Mouse (Mus musculus): ENCODE measurements around the gene Fto. TPM values are rescaled to one million over a fixed set of nuclear protein-coding genes. Genes with fewer than 3 reads are reported as not detected.

The Fto gene
- polyA plus RNA-seq, 1 experiment from 2014 or later = 107 TPM

DNA sequence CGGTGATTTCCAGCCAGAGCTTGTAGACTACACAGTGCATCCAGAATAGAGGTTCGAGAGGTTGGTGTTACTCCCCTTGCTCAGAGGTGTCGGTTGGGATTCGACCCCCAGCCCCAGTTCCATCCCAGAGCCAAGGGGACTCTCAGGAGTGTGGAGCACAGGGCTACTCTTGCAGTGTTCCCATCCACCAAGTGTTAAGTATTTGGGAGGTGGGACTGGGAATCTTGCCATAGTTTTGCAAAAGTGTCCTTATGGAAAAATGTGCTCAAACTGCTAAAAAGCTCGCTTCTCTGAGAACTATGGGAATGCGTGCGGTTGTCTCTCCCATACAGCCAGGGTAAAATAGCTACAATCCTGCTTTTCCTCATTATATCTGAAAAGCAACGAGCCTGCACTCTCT, 180.0 kb downstream of the Fto start:
- Histone ChIP-seq H3K27me3 (no peaks in the 10 kb centered on the region), H3K9me3 (no peaks in the 10 kb centered on the region), H3K36me3 (no peaks in the 10 kb centered on the region), H3K4me3 (no peak overlapping the region), H3K4me2 (no peak overlapping the region), H3K27ac (no peak overlapping the region), H3K4me1 (peaks cover 40% of the 10 kb centered on the region), H3K9ac (no peak overlapping the region)
- no peak for ATAC-seq (ENCODE audit: insufficient number of reproducible peaks, insufficient read depth, low FRiP score, low TSS enrichment, low read depth)
- WGBS = 76% methylated on average over 8 of the region's 8 CpGs

DNA sequence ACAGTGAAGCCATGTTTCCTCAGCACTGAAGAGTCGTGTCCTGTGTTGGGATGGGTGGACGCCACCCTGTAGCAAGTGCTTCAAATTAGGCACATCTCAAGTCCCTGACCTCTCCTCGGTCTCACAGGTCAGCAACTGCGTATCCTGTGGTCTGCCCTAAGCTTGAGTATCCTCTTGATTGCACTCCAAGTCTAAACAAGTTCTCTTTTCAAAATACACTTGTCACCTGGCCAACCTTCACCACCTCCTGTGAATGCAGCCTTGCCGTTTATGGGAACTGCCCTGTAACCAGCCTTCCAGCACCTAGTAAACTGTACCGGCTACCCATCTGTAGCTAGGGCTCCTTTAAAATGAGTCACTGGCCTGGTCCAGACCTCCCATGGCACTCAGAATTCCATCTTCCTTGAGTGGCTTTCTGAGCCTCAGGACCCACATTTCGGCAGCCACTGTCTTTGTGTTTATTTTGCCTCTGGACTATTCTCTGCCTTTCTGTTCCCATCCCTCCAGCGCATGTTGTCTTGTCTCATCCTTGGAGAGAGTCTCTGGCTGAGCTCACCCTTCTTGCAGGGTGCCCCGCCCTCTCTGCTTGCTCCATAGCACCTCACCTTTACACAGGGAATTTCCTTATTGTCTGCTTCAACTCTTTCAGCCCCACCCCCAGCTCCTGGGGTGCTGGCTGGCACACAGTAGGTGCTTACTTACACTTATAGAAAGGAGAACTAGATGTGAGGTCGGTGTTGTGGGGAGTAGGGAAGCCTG, 181.4 kb downstream of the Fto start:
- no peak overlapping the region for H3K27ac ChIP-seq
- peaks cover 27% of the 10 kb centered on the region for H3K4me1 ChIP-seq
- no peaks in the 10 kb centered on the region for H3K27me3 ChIP-seq
- H3K4me2 ChIP-seq = no peak overlapping the region
- 49% methylated on average over 10 of the region's 10 CpGs for WGBS
- ATAC-seq (ENCODE audit: insufficient number of reproducible peaks, insufficient read depth, low FRiP score, low TSS enrichment, low read depth) = no peak
- no peaks in the 10 kb centered on the region for H3K9me3 ChIP-seq
- H3K4me3 ChIP-seq = no peak overlapping the region
- H3K9ac ChIP-seq = no peak overlapping the region
- no peaks in the 10 kb centered on the region for H3K36me3 ChIP-seq

DNA sequence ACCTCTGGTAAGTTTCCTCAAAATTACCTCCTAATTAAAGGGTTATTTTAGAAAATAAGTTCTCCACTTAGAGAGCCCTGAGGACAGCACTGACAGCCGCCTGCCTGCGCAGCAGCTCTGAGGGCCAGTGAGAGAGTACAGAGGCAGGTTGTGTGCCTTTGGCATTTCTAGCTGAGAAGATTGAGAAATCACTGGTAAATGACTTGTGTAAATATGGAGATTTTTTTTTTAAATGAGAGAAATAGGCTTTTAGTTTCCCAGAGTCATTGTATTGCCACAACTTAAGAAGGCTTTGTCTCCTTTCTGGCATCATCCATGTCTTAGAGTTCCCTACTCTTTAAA, 181.9 kb downstream of the Fto start:
- H3K9me3 ChIP-seq = no peaks in the 10 kb centered on the region
- no peaks in the 10 kb centered on the region for H3K27me3 ChIP-seq
- no peak for ATAC-seq (ENCODE audit: insufficient number of reproducible peaks, insufficient read depth, low FRiP score, low TSS enrichment, low read depth)
- 50% methylated on average over 2 of the region's 2 CpGs for WGBS
- no peaks in the 10 kb centered on the region for H3K36me3 ChIP-seq
- no peak overlapping the region for H3K4me3 ChIP-seq
- H3K9ac ChIP-seq = no peak overlapping the region
- no peak overlapping the region for H3K27ac ChIP-seq
- H3K4me2 ChIP-seq = no peak overlapping the region
- H3K4me1 ChIP-seq = peaks cover 26% of the 10 kb centered on the region

DNA sequence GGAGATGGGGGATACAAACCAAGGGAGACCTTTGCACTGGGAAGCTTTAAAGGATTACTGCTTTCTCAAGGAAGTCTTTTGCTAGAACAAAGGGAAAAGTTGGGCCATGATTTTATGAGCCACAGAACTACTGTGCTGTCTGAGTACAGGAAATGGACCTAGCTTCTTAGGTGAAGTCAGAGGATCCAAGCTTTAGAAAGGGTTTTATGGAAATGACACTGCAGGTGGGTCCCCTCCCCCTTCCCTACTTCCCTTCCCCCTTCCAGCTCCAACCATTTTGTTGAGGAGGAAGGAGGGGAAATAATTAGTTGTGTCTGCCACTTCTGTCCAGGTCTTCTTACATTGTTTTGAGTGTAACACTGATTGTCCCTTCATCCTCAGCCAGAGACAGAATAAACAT, 182.7 kb downstream of the Fto start:
- Histone ChIP-seq H3K4me1 (peaks cover 26% of the 10 kb centered on the region), H3K36me3 (no peaks in the 10 kb centered on the region), H3K9ac (no peak overlapping the region), H3K27ac (no peak overlapping the region), H3K9me3 (no peaks in the 10 kb centered on the region), H3K4me3 (no peak overlapping the region), H3K27me3 (no peaks in the 10 kb centered on the region), H3K4me2 (no peak overlapping the region)
- no peak for ATAC-seq (ENCODE audit: insufficient number of reproducible peaks, insufficient read depth, low FRiP score, low TSS enrichment, low read depth)

DNA sequence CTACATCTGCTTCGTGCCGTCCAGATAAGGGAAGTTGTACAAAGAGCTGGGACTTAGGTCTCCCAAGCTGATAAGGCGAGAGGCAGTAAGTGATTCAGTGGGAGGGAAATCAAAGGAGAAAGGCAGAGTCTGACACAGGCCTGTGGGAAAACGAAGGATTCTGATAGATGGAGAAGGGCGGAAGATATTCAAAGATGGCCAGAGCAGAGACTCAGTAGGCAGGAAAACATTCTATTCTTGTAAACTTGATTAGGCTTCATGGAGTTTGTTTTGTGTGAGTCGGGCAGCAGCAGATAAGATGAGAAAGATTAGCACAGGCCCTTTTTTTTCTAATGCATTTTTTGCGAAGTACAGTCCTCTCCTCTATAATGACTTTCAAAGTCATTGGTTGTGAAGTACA, 183.6 kb downstream of the Fto start:
- no peaks in the 10 kb centered on the region for H3K27me3 ChIP-seq
- H3K36me3 ChIP-seq = no peaks in the 10 kb centered on the region
- no peak for ATAC-seq (ENCODE audit: insufficient number of reproducible peaks, insufficient read depth, low FRiP score, low TSS enrichment, low read depth)
- H3K27ac ChIP-seq = no peak overlapping the region
- H3K4me2 ChIP-seq = no peak overlapping the region
- no peak overlapping the region for H3K4me3 ChIP-seq
- WGBS = 68% methylated on average over 7 of the region's 7 CpGs
- H3K9me3 ChIP-seq = no peaks in the 10 kb centered on the region
- H3K4me1 ChIP-seq = peaks cover 21% of the 10 kb centered on the region
- no peak overlapping the region for H3K9ac ChIP-seq

DNA sequence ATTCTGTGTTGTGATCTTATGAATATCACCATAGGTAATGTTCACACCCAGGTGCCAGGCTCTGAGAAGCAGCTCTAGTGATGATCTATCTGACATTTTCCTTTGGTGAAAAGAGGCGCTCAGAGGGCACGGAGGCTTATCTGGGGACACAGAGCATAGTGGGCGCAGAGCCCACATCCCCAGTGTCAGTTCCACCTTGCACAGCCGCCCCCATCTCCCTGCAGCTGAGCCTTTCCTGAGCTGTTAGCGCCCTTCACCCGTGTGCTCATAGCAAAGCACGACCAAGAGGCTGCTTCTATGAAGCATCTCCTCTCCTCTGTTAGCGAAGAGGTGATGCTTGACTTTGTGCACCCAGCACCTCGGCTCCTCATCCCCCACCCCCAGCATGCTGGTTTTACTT, 185.3 kb downstream of the Fto start:
- Histone ChIP-seq H3K36me3 (no peaks in the 10 kb centered on the region), H3K27ac (no peak overlapping the region), H3K27me3 (no peaks in the 10 kb centered on the region), H3K4me1 (peaks cover 26% of the 10 kb centered on the region), H3K9ac (no peak overlapping the region), H3K4me3 (no peak overlapping the region), H3K9me3 (no peaks in the 10 kb centered on the region), H3K4me2 (no peak overlapping the region)
- 90% methylated on average over 9 of the region's 9 CpGs for WGBS
- no peak for ATAC-seq (ENCODE audit: insufficient number of reproducible peaks, insufficient read depth, low FRiP score, low TSS enrichment, low read depth)

DNA sequence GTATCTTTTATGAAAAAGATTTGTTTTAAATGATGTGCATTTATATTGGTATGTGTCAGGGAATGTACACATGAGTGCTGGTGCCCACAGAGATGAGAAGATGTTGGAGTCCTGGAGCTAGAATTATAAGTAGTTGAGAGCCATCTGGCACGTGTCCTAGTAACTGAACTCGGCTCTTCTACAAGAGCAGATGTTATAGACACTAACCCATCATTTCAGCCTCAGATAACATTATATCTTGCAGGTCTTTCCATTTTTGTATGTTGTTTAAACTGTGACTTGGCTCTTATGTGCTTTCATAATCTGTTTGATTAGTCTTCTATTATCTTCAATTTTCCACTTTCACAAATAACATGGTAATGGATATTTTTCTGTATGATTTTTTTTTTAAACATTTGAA, 186.0 kb downstream of the Fto start:
- Histone ChIP-seq H3K4me1 (peaks cover 31% of the 10 kb centered on the region), H3K4me3 (no peak overlapping the region), H3K36me3 (no peaks in the 10 kb centered on the region), H3K27me3 (no peaks in the 10 kb centered on the region), H3K4me2 (no peak overlapping the region), H3K9ac (no peak overlapping the region), H3K27ac (no peak overlapping the region), H3K9me3 (no peaks in the 10 kb centered on the region)
- no peak for ATAC-seq (ENCODE audit: insufficient number of reproducible peaks, insufficient read depth, low FRiP score, low TSS enrichment, low read depth)
- 78% methylated on average over 2 of the region's 2 CpGs for WGBS

DNA sequence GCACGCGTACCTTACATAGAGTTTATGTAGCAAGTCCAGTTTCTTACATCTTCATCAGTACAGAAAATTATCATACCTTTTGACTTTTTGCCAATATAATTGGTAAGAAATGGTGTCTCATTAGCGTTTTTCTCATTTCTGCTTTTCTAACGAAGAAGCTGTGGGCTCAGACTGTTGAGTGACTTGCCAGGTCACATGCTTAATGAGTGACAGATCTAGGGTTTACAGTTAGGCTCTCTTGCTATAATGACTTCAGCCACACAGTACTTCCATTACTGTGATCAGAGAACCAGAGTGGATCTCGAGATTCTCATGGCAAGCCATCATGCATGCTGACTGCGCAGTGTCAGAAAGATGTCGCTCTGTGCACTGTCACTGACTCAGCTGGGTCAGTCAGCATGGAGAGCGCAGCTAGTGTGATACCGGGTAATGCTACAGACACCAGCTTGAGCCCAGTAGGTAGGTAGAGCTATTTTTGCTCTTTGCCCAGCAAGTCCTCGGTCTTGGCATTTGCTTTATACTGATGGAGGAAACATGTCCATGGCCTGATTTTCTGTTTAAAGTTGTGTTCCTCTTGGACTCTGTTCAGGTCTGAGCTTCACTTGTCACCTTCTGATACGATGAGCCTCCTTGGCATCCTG, 188.8 kb downstream of the Fto start:
- no peak for ATAC-seq (ENCODE audit: insufficient number of reproducible peaks, insufficient read depth, low FRiP score, low TSS enrichment, low read depth)

DNA sequence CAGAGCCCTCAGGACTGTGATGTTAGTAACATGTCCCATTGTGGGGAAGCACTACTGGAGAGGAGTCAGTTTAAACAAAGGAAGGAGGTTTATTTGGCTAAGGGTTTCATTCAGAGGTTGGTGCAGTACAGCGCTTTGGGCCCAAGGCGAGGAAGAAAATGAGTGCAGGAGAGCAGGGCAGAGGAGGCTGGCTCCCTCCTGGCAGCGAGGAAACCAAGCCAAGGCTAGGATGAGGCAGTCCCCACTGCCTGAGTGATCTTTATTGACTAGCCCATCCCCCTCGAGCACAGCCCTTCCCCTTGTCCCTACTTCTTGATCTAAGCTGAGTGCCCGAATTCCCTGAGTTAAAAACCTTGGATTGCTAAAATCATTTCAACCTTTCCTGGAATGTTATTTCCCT, 189.5 kb downstream of the Fto start:
- WGBS = 39% methylated on average over 5 of the region's 5 CpGs
- Histone ChIP-seq H3K9me3 (no peaks in the 10 kb centered on the region), H3K4me3 (no peak overlapping the region), H3K9ac (no peak overlapping the region; the same call in 1 of the 2 replicates), H3K27ac (no peak overlapping the region), H3K4me1 (peaks cover 31% of the 10 kb centered on the region), H3K4me2 (no peak overlapping the region), H3K27me3 (no peaks in the 10 kb centered on the region), H3K36me3 (no peaks in the 10 kb centered on the region)
- ATAC-seq (ENCODE audit: insufficient number of reproducible peaks, insufficient read depth, low FRiP score, low TSS enrichment, low read depth) = no peak

More for the DNA sequence above, 188.8 kb downstream of the Fto start:
- no peaks in the 10 kb centered on the region for H3K9me3 ChIP-seq
- H3K4me3 ChIP-seq = no peak overlapping the region
- H3K27me3 ChIP-seq = no peaks in the 10 kb centered on the region
- peaks cover 25% of the 10 kb centered on the region for H3K4me1 ChIP-seq
- H3K36me3 ChIP-seq = no peaks in the 10 kb centered on the region
- H3K9ac ChIP-seq = no peak overlapping the region
- WGBS = 80% methylated on average over 11 of the region's 11 CpGs
- H3K27ac ChIP-seq = no peak overlapping the region
- no peak overlapping the region for H3K4me2 ChIP-seq

DNA sequence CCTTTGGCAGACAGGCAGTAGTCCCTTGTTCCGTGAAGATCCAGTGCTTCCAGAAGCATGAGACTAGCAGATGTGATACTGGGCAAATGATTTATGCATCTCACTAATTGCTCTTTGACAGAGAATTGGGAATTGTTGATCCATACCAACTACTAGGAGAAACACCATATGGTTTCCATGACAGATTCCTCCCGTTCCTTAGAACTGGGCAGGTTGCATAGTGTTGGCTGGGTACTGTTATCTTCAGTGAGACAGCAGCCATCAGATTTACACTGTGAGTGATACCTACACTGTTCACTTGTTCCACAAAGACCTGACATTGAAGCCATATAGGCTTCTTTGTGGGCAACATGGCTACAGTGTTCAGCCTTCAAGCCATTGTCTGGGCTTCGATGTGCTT, 191.0 kb downstream of the Fto start:
- no peak for ATAC-seq (ENCODE audit: insufficient number of reproducible peaks, insufficient read depth, low FRiP score, low TSS enrichment, low read depth)
- Histone ChIP-seq H3K27ac (no peak overlapping the region), H3K36me3 (no peaks in the 10 kb centered on the region), H3K4me2 (no peak overlapping the region), H3K4me3 (no peak overlapping the region), H3K9ac (no peak overlapping the region), H3K9me3 (no peaks in the 10 kb centered on the region), H3K27me3 (no peaks in the 10 kb centered on the region), H3K4me1 (peaks cover 43% of the 10 kb centered on the region)
- WGBS = 87% methylated on average over 3 of the region's 3 CpGs

DNA sequence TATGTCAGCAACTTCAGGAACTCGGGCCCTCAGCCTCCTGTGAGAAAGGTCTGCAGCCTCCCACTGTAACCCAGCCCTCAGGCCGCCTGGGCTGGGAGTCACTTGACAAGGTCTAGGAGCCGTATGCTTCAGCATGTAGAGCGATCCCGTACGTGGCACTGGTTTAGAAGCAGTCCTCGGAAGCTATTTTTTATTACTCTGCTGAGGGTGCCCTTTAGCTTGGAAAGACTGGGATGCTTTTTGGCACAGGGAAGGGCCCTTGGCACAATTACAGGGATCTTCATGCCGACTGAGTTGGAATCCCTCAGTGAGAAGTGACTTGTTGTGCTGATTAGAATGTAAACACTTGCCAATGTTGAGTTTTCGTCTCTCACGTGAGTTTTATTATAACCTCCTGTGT, 191.6 kb downstream of the Fto start:
- Histone ChIP-seq H3K27ac (no peak overlapping the region), H3K4me3 (no peak overlapping the region), H3K4me1 (peaks cover 48% of the 10 kb centered on the region), H3K9ac (no peak overlapping the region), H3K27me3 (no peaks in the 10 kb centered on the region), H3K9me3 (no peaks in the 10 kb centered on the region), H3K36me3 (no peaks in the 10 kb centered on the region), H3K4me2 (no peak overlapping the region)
- WGBS = 60% methylated on average over 10 of the region's 10 CpGs
- ATAC-seq (ENCODE audit: insufficient number of reproducible peaks, insufficient read depth, low FRiP score, low TSS enrichment, low read depth) = no peak

DNA sequence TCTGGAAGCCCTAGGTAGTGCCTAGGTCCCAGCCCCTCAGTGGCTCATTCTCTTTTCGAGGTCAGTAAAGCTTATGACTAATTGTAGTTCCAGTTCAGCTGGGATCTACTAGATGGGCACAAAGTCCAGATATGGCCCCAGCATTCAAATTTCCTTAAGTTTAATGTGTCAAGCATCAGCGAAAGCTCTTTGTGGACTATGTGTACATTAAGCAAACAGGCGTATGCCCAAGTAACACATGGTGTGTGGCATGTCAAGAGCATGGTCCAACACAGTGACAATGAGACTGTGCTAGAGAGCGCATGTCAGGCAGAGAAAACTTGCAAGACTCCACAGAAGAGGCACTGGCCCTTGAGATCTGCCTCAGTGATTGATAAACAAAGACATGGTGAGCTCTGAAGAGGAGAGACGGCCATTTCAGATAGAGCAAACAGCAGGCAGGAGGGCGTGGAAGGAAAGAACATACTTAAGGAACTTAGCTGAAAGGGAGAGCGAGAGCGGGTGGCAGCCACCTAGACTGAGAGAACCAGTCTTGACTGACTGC, 192.2 kb downstream of the Fto start:
- no peaks in the 10 kb centered on the region for H3K36me3 ChIP-seq
- H3K4me2 ChIP-seq = no peak overlapping the region
- H3K9ac ChIP-seq = no peak overlapping the region
- H3K4me1 ChIP-seq = peaks cover 54% of the 10 kb centered on the region
- 89% methylated on average over 8 of the region's 8 CpGs for WGBS
- H3K4me3 ChIP-seq = no peak overlapping the region
- no peaks in the 10 kb centered on the region for H3K27me3 ChIP-seq
- H3K9me3 ChIP-seq = no peaks in the 10 kb centered on the region
- no peak overlapping the region; the same call in 1 of the 2 replicates for H3K27ac ChIP-seq
- no peak for ATAC-seq (ENCODE audit: insufficient number of reproducible peaks, insufficient read depth, low FRiP score, low TSS enrichment, low read depth)
